Mouse (Mus musculus): ENCODE measurements around the gene Ubl3.

DNA sequence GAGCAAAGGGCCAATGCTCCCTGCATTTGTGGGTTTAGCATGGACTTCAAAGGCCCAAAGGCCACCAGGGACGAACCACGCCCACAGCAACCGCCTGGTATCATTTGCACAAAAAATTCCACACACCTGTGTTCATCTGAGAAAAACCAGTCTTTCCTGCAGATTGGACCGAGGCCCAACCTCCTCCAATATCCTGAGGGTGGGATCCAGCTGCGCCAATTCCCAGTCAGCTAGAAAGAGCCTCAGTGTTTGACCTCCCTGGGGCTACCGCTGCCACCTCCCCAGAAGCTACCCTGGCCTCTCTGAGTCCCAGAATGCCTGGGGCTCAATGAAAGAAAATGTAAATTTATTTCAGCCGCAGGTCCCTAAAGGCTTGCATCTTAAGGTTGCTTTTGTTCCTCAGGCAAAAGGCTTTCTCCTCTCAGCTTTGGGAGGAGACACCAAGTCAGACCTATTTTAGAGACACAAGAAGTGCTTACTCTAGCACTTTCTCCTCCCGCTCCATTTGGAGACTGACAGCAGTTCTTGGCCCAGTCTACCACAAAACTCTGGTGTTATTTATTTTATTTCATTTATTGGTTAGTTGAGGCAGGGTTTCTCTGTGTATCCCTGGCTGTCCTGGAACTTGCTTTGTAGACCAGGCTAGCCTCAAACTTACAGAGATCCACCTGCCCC lies 85.5 kb downstream of the Ubl3 start:
- TF ChIP-seq CTCF (IDR thresholded peaks at IDR 0.05; ENCODE audit: low read depth, low read length) (no peak), POLR2A (IDR thresholded peaks at IDR 0.05; ENCODE audit: extremely low read depth, insufficient read depth, low read length) (no peak)
